Mouse (Mus musculus) hindbrain, embryonic 16.5 days (tissue): ENCODE data around the gene Naif1. TPM values are rescaled to one million over a fixed set of nuclear protein-coding genes. Genes with fewer than 3 reads are reported as not detected.
A peak's percentile ranks its signal among the peaks of the same experiment; 100 is the strongest.

Experiments
- ATAC-seq: fragments of 200-750 bp; cut with Nextera tagmentation; 2 replicates; pipeline ENCODE4 v1.8.0; 2017; ENCODE audit warnings: moderate TSS enrichment, moderate library complexity
- H3K27ac ChIP-seq: fragments of 300-500 bp; sonication (generic); 2 replicates; pipeline ENCODE4 v1.5.1; 2014; ENCODE audit warnings: low read depth, mild to moderate bottlenecking, control low read depth, low read length, moderate library complexity
- H3K27me3 ChIP-seq: fragments of 300-500 bp; sonication (generic); replicated peaks from 2 replicates; pipeline ENCODE4 v1.6.1; 2014; ENCODE audit warnings: low read length; ENCODE audit not compliant: control insufficient read depth, insufficient read depth
- H3K36me3 ChIP-seq: fragments of 300-500 bp; sonication (generic); 2 replicates; pipeline ENCODE4 v1.6.1; 2014; ENCODE audit warnings: mild to moderate bottlenecking, low read length, moderate library complexity, mixed read lengths; ENCODE audit not compliant: control insufficient read depth, insufficient read depth
- H3K4me1 ChIP-seq: fragments of 300-500 bp; sonication (generic); 2 replicates; pipeline ENCODE4 v1.6.1; 2014; ENCODE audit warnings: low read depth, low read length; ENCODE audit not compliant: control insufficient read depth, insufficient read depth
- H3K4me2 ChIP-seq: fragments of 300-500 bp; sonication (generic); 2 replicates; pipeline ENCODE4 v1.6.1; 2014; ENCODE audit warnings: mild to moderate bottlenecking, low read length, control low read depth, moderate library complexity
- H3K4me3 ChIP-seq: fragments of 300-500 bp; sonication (generic); 2 replicates; pipeline ENCODE4 v1.5.1; 2014; ENCODE audit warnings: mild to moderate bottlenecking, low read length, control low read depth, moderate library complexity
- H3K9ac ChIP-seq: fragments of 300-500 bp; sonication (generic); 2 replicates; pipeline ENCODE4 v1.6.1; 2014; ENCODE audit warnings: low read depth, mild to moderate bottlenecking, control low read depth, low read length, moderate library complexity
- H3K9me3 ChIP-seq: fragments of 300-500 bp; sonication (generic); 2 replicates; pipeline ENCODE4 v1.6.1; 2014; ENCODE audit warnings: mild to moderate bottlenecking, low read length, moderate library complexity; ENCODE audit not compliant: control insufficient read depth
- WGBS: fragments of 180-500 bp; shearing (Covaris S2); extraction: QIAGEN DNeasy Blood & Tissue Kit; methylation state at CpG from one replicate; pipeline ENCODE4 v1.1.7; 2014; 5-methylcytosine and 5-hydroxymethylcytosine counted together
- polyA plus RNA-seq: library from polyadenylated mRNA; unstranded; fragments of >200 nt; fragmentation: Nextera tagmentation; extraction: Ambion mirVana; gene quantifications from 2 replicates; pipeline ENCODE4 v1.2.1, GENCODE M21; 2015

Naif1 gene
- polyA plus RNA-seq, 1 experiment from 2014 or later, result 5.1 TPM

DNA sequence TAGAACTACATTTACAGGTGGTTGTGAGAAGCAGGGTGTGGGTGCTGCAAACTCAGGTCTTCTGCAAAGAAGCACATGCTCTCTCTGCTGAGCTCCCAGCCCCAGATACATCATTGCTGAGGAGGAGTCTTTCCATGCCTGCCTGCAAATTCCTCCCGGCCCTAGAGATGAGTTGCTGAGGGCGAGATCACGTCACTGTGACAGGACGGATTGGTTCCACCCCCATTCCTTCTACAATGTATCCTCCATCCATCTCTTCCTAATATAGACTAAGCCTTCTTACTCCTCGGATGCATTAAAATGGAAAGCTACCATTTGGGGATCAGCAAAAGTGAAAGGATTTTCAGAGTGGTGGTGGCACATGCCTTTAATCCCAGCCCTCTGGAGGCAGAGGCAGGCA, 24.7 kb upstream of the Naif1 start:
- peaks cover 2% of the 10 kb centered on the region for H3K36me3 ChIP-seq
- H3K4me2 ChIP-seq, result no peak overlapping the region
- H3K27ac ChIP-seq, result no peak overlapping the region
- WGBS, result 73% methylated on average over 5 of the region's 5 CpGs
- no peak overlapping the region for H3K4me3 ChIP-seq
- ATAC-seq, result no peak
- no peaks in the 10 kb centered on the region for H3K9me3 ChIP-seq
- no peaks in the 10 kb centered on the region for H3K27me3 ChIP-seq
- H3K9ac ChIP-seq, result no peak overlapping the region
- peaks cover 57% of the 10 kb centered on the region for H3K4me1 ChIP-seq

DNA sequence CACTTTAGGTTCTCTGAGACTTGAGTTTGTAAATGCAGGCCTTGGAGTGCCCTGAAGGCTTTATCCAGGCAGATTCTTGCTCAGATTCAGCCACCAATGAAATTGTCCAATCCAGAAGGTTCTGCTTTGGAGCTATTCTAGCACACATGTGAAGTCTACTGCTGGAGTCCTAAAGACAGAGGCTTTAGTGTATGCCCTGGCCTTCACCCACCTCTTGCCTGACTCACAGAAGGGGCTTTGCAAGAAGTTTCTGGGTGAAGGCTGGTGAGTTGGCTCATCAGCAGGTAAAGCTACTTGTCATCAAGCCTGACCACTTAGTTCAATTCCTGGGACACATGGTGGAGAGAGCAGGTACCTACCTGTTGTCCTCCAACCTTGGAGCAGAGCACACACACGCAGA, 24.1 kb upstream of the Naif1 start:
- Histone ChIP-seq H3K27me3 (no peaks in the 10 kb centered on the region), H3K4me3 (no peak overlapping the region), H3K4me1 (peaks cover 57% of the 10 kb centered on the region), H3K9ac (no peak overlapping the region), H3K27ac (no peak overlapping the region), H3K36me3 (no peaks in the 10 kb centered on the region), H3K9me3 (no peaks in the 10 kb centered on the region), H3K4me2 (no peak overlapping the region)
- 85% methylated on average over 1 of the region's 1 CpGs for WGBS
- no peak for ATAC-seq

DNA sequence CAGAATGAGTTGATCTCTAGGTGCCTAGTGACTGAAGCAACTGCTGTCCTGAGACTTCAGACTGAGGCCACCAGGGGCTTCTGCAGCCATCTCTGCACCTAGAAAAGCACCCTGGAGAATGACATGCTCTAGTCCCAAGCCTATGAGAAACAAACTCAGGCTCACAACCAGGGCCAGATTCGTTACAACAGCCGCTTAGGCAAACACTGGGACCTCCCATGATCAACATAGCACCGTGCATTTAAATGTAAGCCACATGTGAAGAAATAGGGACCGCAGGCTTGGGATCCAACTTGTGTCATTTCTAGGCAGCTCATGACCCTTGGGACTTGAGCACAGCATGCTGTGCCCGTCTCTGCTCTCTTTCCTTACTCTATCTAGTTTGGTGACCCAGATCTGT, 22.5 kb upstream of the Naif1 start:
- no peaks in the 10 kb centered on the region for H3K9me3 ChIP-seq
- H3K27me3 ChIP-seq, result no peaks in the 10 kb centered on the region
- H3K4me1 ChIP-seq, result peaks cover 63% of the 10 kb centered on the region
- ATAC-seq, result no peak
- no peaks in the 10 kb centered on the region for H3K36me3 ChIP-seq
- peak overlapping the region; percentile 64 for H3K27ac ChIP-seq
- H3K4me3 ChIP-seq, result peak overlapping the region; percentile 64
- peak overlapping the region; percentile 93 for H3K4me2 ChIP-seq
- 83% methylated on average over 5 of the region's 5 CpGs for WGBS
- H3K9ac ChIP-seq, result peak overlapping the region; percentile 28; the same call in 1 of the 2 replicates

DNA sequence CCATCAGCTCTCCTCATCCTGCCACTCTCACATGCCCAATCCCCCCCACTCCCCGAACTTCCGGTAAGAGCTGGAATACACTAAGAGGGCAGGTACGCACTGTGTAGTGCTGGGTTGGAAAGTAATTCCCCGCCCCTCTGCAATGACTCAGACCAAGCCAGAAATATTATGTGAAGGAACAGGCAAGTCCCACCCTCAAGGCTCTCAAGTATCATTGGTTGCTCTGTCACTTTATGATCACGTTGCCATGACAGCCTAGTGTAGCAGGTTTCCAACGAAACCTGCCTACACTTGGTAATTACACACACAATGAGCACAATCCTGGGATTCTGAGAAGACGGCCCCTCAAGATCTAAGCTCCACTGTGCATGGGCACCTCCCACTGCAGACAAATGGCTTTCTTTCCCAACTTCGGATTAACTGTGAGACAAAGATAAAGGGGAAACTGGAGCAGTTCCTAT, 22.0 kb upstream of the Naif1 start:
- Histone ChIP-seq H3K27ac (peak overlapping the region; percentile 78), H3K36me3 (no peaks in the 10 kb centered on the region), H3K9me3 (no peaks in the 10 kb centered on the region), H3K4me1 (peaks cover 57% of the 10 kb centered on the region), H3K4me3 (peak overlapping the region; percentile 64), H3K4me2 (peak overlapping the region; percentile 93), H3K27me3 (no peaks in the 10 kb centered on the region), H3K9ac (peak overlapping the region; percentile 63)
- 39% methylated on average over 8 of the region's 8 CpGs for WGBS
- ATAC-seq, result peak; percentile 64

DNA sequence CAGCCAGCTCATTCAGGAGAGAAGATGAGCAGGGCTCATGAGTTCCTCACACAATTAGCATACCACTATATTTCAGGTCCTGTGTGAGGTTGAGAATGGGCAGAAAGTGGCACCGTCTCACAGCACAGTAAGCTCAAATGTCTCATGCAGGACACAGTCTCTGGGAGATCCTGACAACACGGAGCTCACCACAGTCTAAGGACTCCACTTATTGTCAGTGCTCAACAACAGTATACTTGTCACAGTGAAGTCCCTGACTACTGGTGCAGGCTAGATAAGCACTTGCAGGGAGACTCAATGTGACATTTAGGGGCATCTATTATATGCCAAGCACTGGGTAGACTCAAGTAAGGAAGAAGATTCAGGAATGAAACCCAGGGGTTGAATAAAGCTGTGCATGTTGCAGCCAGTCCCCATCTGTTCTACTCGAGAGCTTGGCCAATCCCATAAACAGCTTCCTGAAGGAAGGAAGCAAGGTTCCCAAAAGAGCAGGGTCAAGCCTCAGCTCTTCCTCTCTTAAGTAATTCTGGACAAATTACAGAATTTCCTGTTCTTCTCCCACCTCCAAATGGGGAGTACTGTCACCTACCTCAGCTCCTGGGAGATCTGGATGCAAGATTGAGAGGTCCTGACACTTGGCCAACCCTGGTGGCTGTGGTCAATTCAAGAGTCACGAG, 20.9 kb upstream of the Naif1 start:
- H3K36me3 ChIP-seq, result no peaks in the 10 kb centered on the region
- ATAC-seq, result no peak
- 61% methylated on average over 4 of the region's 4 CpGs for WGBS
- H3K27ac ChIP-seq, result peak overlapping the region; percentile 78
- H3K9me3 ChIP-seq, result no peaks in the 10 kb centered on the region
- peak overlapping the region; percentile 64 for H3K4me3 ChIP-seq
- H3K9ac ChIP-seq, result peak overlapping the region; percentile 63
- H3K27me3 ChIP-seq, result no peaks in the 10 kb centered on the region
- peak overlapping the region; percentile 93 for H3K4me2 ChIP-seq
- peaks cover 47% of the 10 kb centered on the region for H3K4me1 ChIP-seq

DNA sequence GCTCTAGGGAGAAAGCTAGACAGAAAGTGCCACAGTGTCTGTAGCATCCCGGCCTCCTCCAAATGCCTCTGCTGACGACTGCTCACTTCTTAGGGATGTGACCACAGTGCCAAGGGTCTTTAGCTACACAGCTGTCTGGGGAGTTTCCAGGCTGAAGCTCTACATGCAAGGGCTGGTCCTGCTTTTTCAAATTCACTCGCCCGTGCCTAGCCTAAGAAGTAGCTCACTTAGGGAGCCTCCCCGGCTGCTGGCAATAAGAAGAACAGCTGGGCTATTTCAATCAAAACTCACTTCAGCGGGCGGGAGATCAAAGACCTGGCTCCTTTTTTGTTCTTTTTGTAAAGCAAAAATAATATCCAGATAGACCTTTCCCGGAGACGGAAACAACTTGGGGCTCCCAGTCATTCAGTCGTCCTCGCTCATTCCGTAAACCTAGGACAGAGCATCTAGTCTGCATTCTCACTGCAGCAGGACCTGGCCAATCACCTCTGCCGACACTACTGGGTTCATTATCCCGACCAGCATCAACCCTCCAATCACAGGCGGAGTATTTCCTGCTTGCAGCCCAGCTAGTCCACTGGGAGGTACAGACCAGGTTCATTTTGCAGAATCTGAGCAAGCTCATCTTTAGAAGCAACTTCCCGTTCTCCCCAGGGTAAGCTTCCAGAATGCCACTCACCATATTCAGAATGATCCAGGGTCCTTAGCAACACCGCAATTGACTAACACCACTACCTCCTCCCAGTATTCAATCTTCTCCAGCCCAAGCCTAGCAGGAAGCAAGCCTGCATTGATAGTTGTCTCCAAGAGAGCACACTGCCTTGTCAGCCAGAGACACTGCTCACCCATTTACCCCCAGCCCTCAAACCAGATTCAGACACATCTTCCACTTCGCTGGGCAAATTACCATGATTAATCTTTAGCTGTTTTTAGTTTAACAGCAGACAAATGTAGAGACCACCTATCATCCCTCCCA, 19.3 kb upstream of the Naif1 start:
- peak; percentile 97 for ATAC-seq
- Histone ChIP-seq H3K4me2 (peak overlapping the region; percentile 93), H3K36me3 (no peaks in the 10 kb centered on the region), H3K9ac (peak overlapping the region; percentile 74), H3K4me1 (peaks cover 41% of the 10 kb centered on the region), H3K9me3 (no peaks in the 10 kb centered on the region), H3K4me3 (peak overlapping the region; percentile 64), H3K27me3 (no peaks in the 10 kb centered on the region), H3K27ac (peak overlapping the region; percentile 94)
- WGBS, result 5% methylated on average over 18 of the region's 18 CpGs

DNA sequence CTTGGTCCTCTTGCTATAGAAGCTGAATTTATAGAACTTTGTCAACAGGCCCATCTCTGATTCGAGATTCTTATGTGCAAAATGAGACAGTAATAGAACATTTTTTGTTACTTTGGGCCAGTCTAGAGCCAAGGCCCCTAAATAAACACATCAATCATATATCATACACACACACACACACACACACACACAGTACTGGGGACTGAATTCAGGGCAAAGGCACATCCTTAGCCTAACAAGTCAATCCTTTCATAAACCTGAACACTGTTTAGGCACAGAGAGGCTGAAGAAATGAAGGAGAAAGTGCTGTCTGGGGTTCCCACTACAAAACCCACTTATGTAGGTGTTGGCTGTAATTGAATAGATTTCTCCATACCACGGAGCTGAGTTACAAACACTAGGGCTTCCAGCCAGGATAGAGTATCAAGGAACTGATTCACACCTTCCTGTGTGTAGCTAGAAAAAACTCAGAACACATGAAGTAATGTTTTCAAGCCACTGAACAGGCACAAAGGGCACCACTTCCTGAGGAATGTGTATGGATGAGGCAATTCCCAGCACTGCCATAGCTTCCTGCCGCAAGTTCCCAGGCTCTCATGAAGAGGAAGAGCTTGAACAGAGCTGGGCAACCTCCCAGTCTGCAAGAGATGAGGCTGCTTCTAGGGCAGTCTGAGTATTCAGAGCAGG, 13.4 kb upstream of the Naif1 start:
- H3K27me3 ChIP-seq, result no peaks in the 10 kb centered on the region
- H3K4me1 ChIP-seq, result peaks cover 13% of the 10 kb centered on the region
- H3K4me3 ChIP-seq, result no peak overlapping the region
- no peak overlapping the region for H3K4me2 ChIP-seq
- WGBS, result 48% methylated on average over 3 of the region's 3 CpGs
- ATAC-seq, result peak; percentile 68
- no peak overlapping the region for H3K9ac ChIP-seq
- H3K9me3 ChIP-seq, result no peaks in the 10 kb centered on the region
- H3K36me3 ChIP-seq, result no peaks in the 10 kb centered on the region
- H3K27ac ChIP-seq, result peak overlapping the region; percentile 62

DNA sequence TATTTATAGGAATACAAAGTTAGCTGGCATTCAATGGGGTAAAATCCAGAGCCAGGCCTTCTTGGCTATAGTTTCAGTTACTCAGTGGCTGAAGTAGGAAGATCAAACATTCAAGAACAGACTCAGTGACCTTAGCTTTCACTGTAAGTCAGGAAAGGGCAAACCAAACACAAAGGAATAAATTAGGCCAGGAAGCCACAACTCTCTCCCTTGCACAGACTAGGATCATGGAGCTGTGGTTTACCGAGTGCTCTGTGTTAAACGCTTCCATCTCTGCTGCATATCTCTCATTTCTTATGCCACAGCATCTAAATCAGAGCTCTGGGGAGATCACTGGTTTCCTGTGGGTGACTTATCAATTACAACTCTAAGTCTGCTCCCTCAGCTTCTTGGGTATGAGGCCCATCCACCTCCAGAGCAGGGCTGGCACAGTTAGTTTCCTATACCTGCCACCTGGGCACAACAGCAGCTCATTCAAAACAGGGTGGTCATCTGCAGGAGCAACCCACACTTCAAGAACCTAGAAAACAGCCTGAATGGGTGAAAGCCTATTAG, 12.6 kb upstream of the Naif1 start:
- H3K36me3 ChIP-seq, result no peaks in the 10 kb centered on the region
- ATAC-seq, result no peak
- peak overlapping the region; percentile 63 for H3K27ac ChIP-seq
- H3K9me3 ChIP-seq, result no peaks in the 10 kb centered on the region
- no peak overlapping the region for H3K9ac ChIP-seq
- 51% methylated on average over 2 of the region's 2 CpGs for WGBS
- peaks cover 12% of the 10 kb centered on the region for H3K4me1 ChIP-seq
- H3K4me3 ChIP-seq, result no peak overlapping the region
- H3K27me3 ChIP-seq, result no peaks in the 10 kb centered on the region
- no peak overlapping the region for H3K4me2 ChIP-seq
